Mouse (Mus musculus): ENCODE measurements around the gene Castor2. TPM values are rescaled to one million over a fixed set of nuclear protein-coding genes. Genes with fewer than 3 reads are reported as not detected.
A peak's percentile ranks its signal among the peaks of the same experiment; 100 is the strongest.

Gene Castor2
- total RNA-seq, 2 experiments from 2014 or later = 1.2 to 3.0 TPM

- no peak for ATAC-seq (replicated peaks; ENCODE audit: poor library complexity, severe bottlenecking)
Observed at GRCm38 (mm10) chr5:134148153-134148552, 48.6 kb downstream of the Castor2 start.

GRCm38 (mm10) chr5:134151895-134152294 lies 52.4 kb downstream of the Castor2 start:
- ATAC-seq (replicated peaks; ENCODE audit: poor library complexity, severe bottlenecking) = no peak

GRCm38 (mm10) chr5:134155916-134156466 lies 56.5 kb downstream of the Castor2 start:
- no peak for ATAC-seq (replicated peaks; ENCODE audit: poor library complexity, severe bottlenecking)

- no peak for ATAC-seq (replicated peaks; ENCODE audit: poor library complexity, severe bottlenecking)
Observed at GRCm38 (mm10) chr5:134164688-134165087, 65.2 kb downstream of the Castor2 start.

GRCm38 (mm10) chr5:134166642-134167041 lies 67.1 kb downstream of the Castor2 start:
- no peak for ATAC-seq (replicated peaks; ENCODE audit: poor library complexity, severe bottlenecking)

GRCm38 (mm10) chr5:134168033-134168432 lies 68.5 kb downstream of the Castor2 start:
- no peak for ATAC-seq (replicated peaks; ENCODE audit: poor library complexity, severe bottlenecking)

GRCm38 (mm10) chr5:134169231-134169630 lies 69.7 kb downstream of the Castor2 start:
- no peak for ATAC-seq (replicated peaks; ENCODE audit: poor library complexity, severe bottlenecking)

GRCm38 (mm10) chr5:134170167-134170566 lies 70.7 kb downstream of the Castor2 start:
- no peak for ATAC-seq (replicated peaks; ENCODE audit: poor library complexity, severe bottlenecking)

GRCm38 (mm10) chr5:134173206-134173605 lies 73.7 kb downstream of the Castor2 start:
- peak; percentile 71 for ATAC-seq (replicated peaks; ENCODE audit: poor library complexity, severe bottlenecking)

GRCm38 (mm10) chr5:134175696-134176095 lies 76.2 kb downstream of the Castor2 start:
- ATAC-seq (replicated peaks; ENCODE audit: poor library complexity, severe bottlenecking) = no peak

GRCm38 (mm10) chr5:134176169-134176881 lies 76.8 kb downstream of the Castor2 start, which contains the start of gene Rcc1l:
TSS of gene Rcc1l (minus strand) at chr5:134176774.
- ATAC-seq (replicated peaks; ENCODE audit: poor library complexity, severe bottlenecking) = peak; percentile 85

- ATAC-seq (replicated peaks; ENCODE audit: poor library complexity, severe bottlenecking) = no peak
Observed at GRCm38 (mm10) chr5:134178536-134178935, 79.0 kb downstream of the Castor2 start.

- peak; percentile 16; the same call in 1 of the 2 replicates for ATAC-seq (replicated peaks; ENCODE audit: poor library complexity, severe bottlenecking)
Observed at GRCm38 (mm10) chr5:134179871-134180270, 80.4 kb downstream of the Castor2 start.

- ATAC-seq (replicated peaks; ENCODE audit: poor library complexity, severe bottlenecking) = no peak
Observed at GRCm38 (mm10) chr5:134182172-134182571, 82.7 kb downstream of the Castor2 start.

- ATAC-seq (replicated peaks; ENCODE audit: poor library complexity, severe bottlenecking) = no peak
Observed at GRCm38 (mm10) chr5:134182735-134183134, 83.2 kb downstream of the Castor2 start.

- ATAC-seq (replicated peaks; ENCODE audit: poor library complexity, severe bottlenecking) = no peak
Observed at GRCm38 (mm10) chr5:134183162-134183561, 83.7 kb downstream of the Castor2 start.

GRCm38 (mm10) chr5:134183880-134184808 lies 84.6 kb downstream of the Castor2 start, which contains the start of gene Gtf2ird2:
TSS of gene Gtf2ird2 (plus strand) at chr5:134184019.
- ATAC-seq (replicated peaks; ENCODE audit: poor library complexity, severe bottlenecking) = peak; percentile 87

GRCm38 (mm10) chr5:134186059-134186458 lies 86.5 kb downstream of the Castor2 start:
- no peak for ATAC-seq (replicated peaks; ENCODE audit: poor library complexity, severe bottlenecking)

GRCm38 (mm10) chr5:134186961-134187731 lies 87.6 kb downstream of the Castor2 start:
- peak; percentile 48 for ATAC-seq (replicated peaks; ENCODE audit: poor library complexity, severe bottlenecking)

GRCm38 (mm10) chr5:134188571-134188970 lies 89.1 kb downstream of the Castor2 start:
- ATAC-seq (replicated peaks; ENCODE audit: poor library complexity, severe bottlenecking) = peak; percentile 42
